Mouse (Mus musculus) cerebellum, adult 9-10 months (tissue): ENCODE results near the gene Osbpl3.

Experiments
- DNase-seq: peaks from one replicate; pipeline ENCODE4 v3.0.0; 2022

Osbpl3 gene

DNA sequence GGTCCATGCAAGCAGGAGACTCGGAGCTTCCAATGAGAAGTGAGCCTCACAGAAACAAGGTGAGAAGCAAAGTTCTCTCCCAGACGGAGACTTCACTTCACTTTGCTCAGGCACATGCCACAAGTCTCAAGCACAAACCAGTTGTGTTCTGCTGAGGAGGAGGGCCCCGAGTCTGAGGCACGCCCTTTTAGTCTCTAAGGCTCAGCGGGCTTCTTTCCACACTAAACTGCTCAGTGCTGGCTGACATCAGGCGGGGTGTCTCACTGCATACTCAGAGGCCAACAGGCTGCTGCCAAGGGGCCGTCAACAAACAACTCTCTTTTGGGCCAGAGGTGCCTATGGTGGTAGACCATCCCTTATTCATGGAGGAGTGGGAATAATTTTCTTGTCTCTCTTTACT is 127.1 kb downstream of the Osbpl3 start:
- DNase-seq: no peak

DNA sequence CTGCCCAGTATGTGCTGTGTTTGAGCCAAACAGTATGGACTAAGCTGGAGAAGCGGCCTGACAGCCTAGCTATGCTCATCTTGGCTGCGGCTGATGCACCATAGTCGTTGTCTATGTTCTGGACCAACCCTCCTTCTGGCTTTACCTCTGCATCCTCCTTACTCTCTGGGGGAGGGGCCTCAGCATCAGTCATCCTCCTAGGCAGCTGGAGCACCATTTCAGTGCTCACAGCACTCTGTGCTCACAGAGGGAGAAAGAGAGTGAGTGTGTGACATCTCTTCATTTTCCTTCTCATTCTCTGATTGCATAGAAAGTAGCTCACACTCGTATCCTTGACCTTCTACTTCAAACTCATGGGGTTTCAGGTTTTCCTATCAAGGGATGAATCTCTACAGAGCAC is 129.8 kb downstream of the Osbpl3 start:
- DNase-seq: no peak

DNA sequence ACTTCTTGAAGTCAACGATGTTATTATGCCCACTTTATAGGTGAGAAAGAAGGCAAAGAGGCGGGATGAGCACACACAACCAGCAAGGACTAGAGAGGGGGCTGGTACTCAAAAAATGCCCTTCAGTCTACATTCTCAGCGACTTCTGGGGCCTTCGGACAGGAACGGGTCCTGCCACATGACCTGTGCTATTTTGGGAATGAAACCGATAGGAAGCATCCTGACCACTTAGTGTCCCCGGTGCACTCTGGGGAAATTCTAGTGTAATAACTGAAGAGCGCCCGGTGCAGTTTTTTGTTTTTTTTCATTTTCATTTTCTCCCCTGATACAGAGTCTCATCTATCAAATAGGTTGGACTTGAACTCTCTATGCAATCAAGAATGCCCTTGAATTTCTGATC is 130.5 kb downstream of the Osbpl3 start:
- DNase-seq: no peak

DNA sequence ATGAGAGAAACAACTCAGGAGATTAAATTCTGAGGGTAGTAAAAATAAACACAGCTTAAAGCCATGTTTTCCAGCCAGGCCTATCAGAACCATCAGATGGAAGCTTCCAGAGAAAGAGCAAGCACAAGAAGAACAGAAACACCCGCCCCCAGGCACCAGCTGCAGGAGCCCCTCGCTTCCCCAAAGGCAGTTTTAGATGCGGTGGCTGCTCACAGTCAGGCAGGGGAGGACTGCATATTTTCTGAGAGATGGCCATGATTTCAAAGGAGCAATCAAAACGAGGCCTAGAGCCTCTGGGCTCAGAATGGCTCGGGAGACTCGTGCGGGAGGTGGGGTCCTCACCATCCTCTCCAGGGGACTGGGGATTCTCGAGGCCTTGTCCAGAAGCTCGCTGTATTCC is 133.4 kb downstream of the Osbpl3 start:
- DNase-seq: no peak

DNA sequence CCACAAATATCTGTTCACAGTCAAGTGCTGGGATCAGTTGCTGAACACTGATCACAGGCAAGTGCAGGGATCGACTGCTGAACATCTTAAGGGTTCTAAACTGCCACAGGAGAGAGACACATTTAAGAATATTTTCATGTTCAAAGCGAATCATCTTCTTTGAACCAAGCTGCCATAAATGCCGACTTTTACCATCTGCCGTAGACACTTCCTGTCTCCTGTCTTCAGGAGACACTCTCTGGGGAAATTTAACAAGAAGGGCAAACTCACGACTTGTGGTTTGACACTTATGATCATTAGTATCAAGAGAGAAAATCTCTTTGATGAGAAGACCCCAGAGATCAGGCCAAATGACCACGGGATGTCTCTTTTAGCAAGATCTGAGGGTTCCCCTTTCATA is 134.3 kb downstream of the Osbpl3 start:
- no peak for DNase-seq

DNA sequence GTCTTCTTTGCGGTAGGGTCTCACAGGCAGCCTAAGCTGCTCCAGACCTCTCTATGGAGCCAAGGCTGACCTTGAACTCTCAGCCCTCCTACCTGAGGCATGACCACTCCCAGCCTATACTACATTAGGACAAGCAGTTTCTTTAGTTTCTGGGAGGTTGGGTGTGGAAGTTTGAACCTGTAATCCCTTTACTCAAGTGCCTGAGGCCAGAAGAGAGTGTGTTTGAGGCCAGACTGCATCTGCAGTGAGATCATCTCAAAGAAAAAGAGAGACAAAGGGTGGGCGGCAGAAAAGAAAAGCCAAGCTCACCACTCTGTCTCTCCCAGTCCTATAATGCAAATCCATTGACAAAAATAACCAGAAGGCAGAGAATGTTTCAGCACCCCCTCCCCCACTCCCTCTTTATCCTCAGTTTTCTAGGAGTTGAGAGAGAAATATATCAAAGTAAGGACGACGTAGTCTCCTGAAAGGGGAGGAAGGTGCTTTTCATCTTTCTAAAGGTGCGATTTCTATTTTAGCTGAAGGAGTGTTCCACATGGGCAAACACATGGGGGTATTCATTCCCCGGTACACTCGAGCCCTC is 137.3 kb downstream of the Osbpl3 start:
- no peak for DNase-seq

DNA sequence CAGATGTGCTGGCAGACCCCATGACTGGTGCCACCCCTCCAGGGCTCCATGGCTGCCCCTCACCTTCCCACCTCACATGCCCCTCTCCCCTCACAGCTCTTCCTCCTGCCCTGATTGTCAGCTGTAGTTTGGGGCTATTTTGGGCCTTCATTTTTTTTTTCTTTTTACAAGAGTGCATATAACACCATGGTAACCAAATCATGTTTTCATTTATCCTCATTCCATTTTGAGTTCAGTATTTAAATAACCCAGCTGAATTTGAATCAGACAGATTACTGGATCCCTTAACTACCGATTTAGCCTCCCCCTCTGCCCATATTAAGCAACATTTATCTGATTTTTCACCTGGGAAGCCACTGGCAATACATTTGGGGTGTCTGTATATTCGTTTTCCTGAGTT is 137.9 kb downstream of the Osbpl3 start:
- no peak for DNase-seq

DNA sequence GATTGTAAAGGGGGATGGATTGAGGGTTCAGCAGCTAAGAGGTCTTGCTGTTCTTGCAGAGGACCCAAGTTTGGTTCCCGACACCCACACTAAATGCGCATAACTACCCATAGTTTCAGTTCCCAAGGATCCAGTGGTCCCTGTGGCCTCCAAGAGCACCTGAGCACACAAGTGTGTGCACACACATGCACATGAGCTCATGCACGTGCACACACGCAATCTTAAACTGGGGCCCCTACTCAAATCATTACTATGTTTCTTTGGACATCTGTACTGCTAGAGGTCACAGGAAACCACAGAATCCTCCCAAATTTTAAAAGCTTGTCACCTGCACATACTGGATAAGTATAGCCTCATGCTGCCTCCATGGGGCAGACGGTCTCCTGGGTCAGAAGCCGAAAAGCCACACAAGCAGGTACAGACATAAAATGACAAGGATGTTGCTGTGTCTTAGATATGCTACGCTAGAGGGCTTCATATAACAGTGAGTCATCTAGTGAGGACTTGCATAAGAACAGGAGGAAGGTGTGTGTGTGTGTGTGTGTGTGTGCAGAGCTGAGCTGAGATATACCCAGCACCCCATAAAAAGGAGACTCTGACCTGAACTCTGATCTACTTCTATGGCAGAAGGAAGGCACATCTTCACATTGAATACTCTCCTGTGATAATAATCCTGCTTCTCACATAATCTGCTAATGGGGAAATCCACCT is 139.1 kb downstream of the Osbpl3 start:
- DNase-seq: no peak

DNA sequence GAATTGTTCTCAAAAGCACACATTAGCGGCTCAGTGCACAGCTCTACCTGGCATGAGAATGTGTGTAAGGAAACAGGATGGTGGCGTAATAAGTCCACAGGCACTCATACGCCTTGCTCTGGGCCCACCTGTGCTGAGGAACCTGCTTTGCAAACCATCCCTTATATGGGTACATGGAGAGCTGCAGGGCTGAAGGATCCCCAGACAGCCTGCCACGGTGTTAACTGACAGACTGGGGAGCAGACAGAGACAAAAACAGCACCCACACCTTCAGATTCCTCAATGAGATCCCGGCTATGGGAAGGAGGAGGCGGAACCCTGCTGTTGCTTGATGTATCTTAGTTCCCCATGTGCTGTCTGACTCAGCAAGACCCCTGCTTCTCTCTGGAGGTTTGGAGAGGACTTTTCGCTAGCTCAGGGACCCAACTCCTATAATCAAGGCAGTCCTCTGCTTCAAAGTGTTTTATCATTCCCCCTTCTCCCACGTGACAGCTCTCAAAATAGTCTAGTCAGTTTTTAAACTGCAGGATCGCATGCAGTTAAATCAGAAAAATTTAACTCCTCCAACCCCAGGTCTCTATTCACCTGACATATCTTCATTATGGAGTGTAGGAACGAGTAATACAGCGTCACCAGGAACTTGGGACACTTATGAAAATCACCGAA is 141.5 kb downstream of the Osbpl3 start:
- DNase-seq: no peak

DNA sequence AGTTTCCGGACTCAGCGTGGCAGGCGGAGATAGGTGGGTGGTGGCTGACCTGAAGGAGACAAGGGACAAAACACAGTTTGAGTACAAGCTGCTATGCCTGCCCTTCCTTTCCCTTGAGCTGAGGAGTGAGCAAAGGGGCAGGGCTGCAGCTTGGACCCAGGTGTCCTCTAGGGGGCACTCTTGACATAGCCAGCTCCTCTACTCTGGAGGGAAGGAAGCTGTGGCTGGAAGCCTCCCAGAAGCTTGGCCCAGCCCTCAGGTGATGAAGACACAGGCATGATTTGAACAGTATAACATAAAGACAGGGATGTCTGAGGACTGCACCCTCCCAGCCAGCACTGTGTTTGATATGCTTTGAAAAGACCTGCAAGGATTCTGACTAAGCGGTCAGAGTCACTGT is 143.4 kb downstream of the Osbpl3 start:
- DNase-seq: peak; percentile 85

DNA sequence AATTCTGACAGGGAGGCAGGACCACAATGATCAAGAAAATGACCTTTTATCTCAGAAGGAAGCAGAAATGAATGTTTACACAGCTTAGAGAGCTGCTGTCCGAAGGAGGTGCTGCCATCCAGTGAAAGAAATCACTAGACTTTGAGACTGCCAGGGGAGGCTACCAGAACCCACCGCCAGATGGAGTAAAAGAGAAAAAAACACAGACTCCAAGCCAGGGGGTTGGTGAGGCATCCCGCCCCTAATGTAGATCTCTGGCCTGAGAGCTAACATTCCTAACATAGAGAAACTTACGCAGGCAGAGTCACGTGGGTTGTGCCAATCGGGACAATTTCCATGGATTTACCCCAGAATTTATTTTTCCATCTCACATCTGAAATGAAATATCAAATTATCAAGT is 147.0 kb downstream of the Osbpl3 start:
- DNase-seq: peak; percentile 15

DNA sequence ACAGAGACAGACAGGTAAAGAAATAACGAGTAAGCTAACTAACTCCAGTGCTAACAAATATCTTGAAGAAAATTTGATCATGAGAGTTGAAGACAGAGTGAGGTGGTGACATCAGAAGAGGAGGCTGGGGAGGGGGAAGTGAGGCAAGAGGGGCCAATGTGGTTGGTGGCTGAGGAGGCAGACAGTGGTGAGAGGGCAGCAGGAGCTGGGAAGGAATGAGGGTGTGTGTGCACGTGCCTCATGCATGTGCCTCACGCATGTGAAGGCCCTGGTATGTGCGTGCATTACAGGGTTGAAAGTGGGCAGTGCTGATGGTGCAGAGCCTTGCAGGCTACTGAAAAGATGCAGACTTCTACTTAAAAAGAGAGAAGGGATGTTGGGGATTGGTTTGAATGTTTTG is 149.4 kb downstream of the Osbpl3 start:
- no peak for DNase-seq

DNA sequence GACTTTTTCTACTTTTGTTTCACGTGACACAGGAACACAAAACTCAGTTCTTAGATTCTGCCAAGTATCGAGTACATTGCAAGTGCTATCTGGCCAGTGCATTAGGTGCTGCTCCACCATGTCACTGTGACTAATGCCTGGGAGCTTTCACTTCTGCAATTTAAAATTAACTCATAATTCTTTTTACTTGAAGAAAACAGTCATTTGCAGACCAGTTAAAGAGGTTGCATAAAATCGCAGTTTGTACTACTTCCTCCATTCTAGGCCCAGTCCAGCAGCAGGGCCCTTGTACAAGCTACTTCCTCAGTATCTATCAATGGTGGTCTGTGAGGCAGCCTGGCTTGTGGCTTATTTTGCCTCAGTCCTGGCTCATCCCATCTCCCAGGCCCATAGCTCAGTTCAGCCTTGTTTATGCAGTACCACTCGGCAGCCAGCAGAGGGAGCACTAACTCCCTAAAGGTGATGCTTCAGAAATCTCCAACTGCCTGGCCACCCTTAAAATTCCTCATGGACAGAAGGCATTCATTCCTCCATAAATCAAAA is 151.0 kb downstream of the Osbpl3 start:
- peak; percentile 82 for DNase-seq

DNA sequence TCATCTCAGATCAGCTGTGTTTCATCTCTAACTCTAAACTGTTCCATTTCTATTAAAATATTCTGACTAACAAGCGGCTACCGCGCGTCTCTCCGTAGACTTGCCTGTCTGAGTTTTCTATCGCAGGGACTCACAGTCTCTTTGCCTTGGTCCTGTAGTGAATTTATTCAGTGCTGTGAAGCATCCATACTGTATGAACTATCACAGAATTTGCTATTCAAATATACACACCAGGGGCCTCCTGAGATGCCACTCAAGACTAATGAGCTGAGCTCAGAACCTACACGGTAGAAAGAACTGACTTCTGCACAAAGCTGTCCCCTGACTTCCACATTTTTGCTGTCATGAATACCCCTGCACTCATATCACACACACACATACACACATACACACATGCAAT is 154.9 kb downstream of the Osbpl3 start:
- DNase-seq: no peak

DNA sequence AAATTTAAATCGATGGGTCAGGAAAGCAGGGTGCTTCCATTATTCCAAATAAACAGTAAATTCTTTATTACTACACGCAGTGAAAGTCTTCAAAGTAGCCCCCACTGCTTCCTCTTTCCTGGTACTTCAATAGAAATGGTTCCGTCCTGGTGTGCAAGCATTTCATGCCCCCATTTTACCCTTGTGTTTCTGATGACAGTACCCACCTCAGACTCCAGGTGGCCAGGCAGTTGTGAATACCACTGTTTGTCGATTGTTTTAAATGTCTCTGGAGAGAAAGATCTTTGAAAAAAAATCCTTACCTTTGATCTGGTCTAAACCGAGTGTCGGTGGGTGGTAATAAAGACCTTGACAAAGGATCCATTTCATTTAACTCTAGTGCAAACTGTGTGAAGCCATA is 155.4 kb downstream of the Osbpl3 start:
- DNase-seq: no peak

DNA sequence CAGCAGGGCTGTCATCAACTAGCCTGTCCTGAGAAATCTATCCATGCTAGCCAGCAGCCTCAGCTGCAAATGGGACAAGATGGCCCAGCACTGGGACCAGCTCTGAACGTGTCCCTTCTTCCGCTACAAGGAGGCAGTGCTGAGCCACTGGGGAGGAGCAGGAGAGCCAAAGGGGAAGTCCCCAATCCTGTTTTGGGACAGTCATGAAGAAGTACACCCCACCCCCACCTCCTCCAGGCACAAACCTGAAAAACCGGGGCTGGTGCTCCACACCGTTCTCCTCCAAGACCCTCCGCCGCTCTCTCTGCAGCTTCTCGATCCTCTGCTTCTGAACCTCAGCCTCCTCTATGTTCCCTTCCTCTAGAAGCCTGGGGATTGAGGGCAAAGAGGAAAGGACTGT is 156.9 kb downstream of the Osbpl3 start:
- no peak for DNase-seq

DNA sequence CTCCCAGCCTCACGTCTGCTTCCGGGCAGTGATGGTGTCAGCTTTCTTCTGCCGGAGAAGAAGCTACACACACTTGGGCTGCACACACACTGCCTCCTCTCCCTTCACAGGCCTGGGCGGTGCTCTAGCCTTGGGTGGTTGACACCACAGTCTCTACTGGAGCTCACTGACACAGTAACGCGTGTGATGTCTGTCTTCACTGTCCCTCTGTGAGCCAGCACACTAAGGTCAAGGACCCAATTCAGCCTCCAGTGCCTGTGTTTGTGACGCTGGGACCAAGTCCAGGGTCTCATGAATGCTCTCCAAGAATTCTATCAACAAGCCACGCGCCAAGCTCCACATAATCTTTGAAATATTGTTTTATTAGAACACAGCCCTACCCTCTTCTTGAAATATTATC is 158.3 kb downstream of the Osbpl3 start:
- DNase-seq: no peak

DNA sequence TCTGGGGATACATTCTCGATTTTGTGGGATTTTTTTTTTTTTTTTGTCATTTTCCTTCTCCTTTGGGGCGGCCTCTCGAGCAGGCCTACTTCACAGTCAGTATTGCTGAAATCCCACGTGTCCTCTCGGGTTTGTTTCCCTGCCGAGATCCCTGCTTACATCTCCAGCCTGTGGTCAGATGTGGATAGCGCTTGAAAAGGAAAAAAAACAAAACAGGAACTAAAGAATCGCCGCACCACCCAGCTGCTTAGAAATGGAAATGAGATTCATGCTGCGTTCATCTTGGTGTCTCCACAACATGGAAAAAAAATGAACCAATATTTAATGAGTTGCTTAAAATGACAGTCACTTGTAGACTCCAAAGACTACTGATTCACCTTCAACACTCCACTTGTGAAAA is 160.9 kb downstream of the Osbpl3 start:
- no peak for DNase-seq

DNA sequence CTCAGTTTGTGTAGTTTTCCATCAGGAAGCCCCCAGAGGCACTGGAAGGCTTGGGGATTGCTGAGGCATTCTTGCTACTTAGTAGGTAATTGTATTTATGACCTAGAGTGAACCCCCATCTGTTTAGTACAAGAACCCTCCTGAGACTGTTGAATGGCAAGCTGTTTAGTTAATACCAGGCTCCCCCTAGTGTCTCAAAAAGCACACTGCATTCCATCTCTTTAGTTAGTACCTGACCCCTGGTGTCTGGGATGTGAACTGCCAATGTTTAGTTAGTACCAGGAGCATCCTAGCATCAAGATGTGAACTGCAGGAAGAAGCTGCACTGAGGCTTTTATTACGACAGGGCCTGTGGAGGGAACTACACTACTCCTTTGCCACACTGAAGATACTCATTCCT is 161.9 kb downstream of the Osbpl3 start:
- DNase-seq: peak; percentile 95

DNA sequence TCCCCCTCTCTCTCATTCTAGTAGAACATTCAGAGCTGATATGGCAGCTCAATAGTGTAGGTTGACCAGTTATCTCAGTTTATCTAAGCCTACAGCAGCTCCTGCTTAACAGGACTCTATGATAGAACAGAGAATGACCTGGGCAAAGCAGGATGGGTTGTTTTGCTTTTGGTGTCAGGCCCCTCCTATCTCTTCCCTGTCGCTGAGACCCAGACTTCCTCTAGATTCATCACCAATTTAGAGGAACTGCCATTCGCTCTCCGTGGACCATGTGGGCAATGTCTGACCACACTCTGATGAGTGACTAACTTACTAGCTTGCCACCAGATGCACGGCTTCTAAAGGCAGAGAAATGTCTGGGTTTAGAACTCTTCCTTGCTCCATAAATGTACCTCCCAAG is 164.4 kb downstream of the Osbpl3 start:
- no peak for DNase-seq

DNA sequence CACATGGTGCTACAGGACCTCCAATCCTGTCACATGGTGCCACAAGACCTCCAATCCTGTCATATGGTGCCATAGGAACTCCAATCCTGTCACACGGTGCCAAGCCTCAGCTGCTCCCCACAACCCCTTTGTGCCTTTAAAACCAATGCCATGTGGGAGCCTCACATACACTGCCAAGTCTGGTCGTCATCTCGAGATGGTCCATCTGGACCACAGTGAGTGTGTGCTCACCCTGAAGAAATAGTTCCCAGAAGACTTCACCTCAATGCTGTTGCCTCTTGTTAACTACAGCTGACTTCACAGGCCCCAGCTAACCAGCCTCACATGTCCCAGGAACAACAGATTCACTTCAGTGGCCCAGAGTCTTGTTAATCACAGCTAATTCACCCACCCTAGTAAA is 169.1 kb downstream of the Osbpl3 start:
- DNase-seq: no peak

DNA sequence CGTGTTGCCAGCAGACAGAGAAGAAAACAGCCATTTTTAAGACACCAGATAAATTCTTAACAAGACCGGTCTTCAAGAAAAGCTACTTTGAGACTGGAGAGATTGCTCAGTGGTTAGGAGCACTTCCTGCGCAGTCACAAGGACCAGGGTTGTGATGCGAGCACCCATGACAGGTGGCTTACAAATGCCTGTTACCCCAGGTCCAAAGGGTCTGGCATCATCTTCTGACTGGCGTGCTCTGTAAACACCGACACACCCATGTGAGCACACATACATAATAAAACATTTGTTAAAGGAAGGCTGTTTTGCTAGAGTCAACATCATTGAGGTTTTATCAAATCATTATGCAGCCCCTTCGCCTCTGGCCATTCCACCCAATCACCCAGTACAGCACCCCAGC is 176.4 kb downstream of the Osbpl3 start:
- DNase-seq: no peak

DNA sequence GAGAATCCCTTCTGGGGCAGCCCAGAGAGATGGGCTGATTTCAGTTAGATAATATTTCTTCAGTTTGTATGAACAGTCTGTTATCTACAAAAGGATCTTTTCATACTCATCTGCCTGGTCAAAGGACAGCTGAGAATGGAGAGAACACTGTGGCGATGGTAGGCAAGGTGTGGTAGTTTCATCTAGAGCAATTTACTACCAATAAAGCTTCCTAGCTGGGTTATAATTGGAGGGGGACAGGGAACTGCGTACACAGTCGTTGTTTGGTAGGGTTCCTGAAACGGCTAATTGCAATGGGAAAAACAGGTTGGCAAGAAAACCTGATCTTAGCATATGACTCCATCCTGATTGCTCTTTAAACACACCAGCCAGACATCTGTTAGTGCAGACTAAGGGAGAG is 182.1 kb downstream of the Osbpl3 start:
- no peak for DNase-seq

DNA sequence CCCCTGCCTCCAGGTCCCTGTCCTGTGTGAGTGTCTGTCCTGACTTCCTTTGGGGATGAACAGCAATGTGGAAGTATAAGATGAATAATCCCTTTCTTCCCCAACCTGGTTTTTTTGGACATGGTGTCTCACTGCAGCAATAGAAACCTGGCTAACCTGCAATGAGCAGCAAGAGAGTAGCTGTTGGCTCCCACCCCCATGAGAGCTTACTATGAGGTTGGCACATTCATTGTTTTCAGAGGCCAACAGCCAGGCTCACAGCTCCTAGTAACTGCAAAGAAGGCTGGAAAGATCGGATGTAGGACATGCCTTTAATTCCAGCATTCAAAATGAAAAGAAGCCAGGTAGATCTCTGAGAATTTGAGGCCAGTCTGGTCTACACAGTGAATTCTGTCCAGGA is 182.6 kb downstream of the Osbpl3 start:
- DNase-seq: no peak
